Mouse (Mus musculus): ENCODE results near the gene Olfr1388. TPM values are rescaled to one million over a fixed set of nuclear protein-coding genes. Genes with fewer than 3 reads are reported as not detected.
"Not testable (repeated sequence)": the region's sequence is repeated elsewhere in the genome, so short reads cannot be mapped to it uniquely, and the experiment has no call there.

Gene Olfr1388
- total RNA-seq (2021) = under 1 TPM in 1 of 2 experiments, not detected in 1; 0.07 TPM
- long read RNA-seq, experiment 1 = 0 reads
- long read RNA-seq, experiment 2 = 0 reads

DNA sequence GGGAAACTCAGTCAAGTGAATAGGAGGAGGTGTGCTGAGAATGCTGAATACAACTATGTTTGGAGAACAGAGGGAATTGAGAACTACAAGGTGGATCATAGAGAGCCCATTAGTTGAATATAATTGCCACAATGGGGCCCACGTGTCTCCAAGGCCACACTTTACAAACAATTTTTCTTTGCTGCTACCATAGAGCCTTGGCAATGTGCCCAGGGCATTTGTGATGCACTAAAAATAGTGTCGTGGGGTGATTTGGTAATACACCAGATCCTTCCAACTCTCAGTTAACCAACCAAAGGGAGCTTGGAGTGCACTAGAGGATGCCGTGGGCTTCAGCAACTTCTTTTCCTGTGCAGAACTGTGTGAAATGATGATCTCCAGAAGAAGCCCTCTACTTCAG, at the start of gene Olfr1388:
Gene Olfr1388 (plus strand): TSS at position 214 of the 400 bp plus-strand sequence.
- DNase-seq (ENCODE audit: low spot score) = no peak

DNA sequence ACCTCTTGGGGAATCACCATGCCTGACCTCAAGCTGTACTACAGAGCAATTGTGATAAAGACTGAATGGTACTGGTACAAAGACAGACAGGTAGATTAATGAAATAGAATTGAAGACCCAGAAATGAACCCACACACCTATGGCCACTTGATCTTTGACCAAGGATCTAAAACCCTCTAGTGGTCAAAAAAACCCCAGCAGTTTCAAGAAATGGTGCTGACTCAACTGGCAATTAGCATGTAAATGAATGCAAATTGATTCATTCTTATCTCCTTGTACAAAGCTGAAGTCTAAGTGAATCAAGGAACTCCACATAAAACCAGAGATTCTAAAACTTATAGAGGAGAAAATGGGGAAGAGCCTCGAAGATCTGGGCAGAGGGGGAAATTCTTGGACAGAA, 43.7 kb upstream of the Olfr1388 start:
- not testable (repeated sequence) for DNase-seq (ENCODE audit: low spot score)

DNA sequence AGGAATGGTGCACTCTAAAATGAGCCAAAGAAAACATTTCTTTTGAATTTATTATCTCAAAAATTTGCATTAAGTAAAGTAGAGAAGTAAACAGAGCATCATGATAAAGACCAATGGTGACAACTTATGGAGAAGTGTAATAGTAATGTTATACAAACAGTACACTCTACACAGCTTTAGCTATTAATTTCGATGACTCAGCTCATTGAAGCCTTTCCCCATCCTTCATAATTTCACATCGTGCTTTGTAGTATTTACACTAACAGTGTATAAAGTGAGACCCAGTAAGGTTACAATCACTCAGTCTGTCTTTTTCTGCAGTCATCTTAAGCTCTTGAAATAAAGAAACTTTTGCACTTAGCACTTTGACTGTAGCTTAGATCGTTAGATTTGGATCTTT, 29.6 kb upstream of the Olfr1388 start:
- no peak for DNase-seq (ENCODE audit: low spot score)

DNA sequence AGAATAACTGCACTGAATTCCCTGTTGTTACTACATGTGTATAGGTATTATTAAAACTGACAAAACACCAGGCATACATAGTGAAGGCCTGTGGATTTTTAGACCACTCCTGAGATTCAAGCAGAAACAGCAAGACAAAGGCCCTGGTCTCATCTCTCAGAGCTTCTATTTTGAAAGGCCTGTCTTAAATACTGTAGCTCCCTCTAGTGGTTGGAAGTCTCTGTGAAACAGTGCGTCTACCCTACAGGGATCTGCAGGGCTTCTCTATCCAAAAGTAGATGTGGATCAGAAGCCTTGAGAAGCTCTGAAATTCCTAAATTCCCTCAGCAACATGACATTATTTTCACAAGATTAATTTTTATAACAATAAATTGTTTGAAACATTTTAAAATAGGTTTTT, 25.9 kb upstream of the Olfr1388 start:
- no peak for DNase-seq (ENCODE audit: low spot score)

DNA sequence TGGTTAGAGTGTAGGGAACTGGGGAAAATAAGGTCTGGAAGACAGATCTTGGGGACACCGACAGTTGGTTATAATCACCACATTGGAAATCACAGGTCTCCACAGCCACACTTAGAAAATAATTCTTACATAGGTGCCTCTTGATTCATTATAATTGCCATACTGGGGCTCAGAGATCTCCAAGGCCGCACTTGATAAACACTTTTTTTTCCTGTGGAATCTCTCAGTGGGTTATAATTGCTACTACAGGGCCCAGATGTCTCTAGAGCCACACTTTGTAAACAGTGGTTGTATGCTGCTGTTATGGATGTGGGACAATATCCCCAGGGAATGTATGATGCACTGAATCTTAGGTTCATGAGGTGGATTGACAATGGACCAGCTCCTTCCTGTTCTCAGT, 13.7 kb upstream of the Olfr1388 start, which contains the start of gene Olfr1389:
Gene Olfr1389 (plus strand): TSS at position 301 of the 400 bp plus-strand sequence.
- DNase-seq (ENCODE audit: low spot score) = no peak

DNA sequence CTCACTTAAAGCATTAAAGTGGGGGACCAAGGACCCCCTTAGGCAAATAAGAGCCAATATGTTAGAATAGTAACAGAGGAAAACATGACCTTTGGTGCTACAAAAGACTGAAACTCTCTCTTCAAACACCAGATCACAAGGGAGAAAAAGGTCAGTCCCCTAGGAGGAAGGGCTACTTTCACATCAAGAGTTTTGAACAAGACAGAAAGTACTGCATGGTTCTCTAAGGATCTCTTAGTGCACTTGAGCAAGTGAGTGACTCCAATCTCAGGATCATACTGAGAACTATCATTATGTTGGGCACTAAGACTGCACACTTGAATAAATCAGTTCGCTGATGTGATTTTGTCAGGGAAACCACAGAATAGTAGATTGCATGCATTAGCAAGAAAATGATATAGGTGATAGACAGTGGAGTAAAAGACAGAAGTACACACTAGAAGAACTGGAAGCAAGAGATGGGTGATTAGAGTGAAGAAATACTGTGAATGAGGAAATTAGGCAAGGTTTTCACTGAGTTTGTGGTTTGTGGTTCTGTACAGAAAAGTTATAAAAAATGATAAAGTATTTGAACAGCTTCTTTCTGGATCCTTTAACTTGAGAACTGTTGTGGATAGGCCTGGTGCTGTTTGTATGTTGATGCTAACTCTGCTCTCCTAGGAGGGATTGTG, 11.0 kb upstream of the Olfr1388 start:
- no peak for DNase-seq (ENCODE audit: low spot score)

DNA sequence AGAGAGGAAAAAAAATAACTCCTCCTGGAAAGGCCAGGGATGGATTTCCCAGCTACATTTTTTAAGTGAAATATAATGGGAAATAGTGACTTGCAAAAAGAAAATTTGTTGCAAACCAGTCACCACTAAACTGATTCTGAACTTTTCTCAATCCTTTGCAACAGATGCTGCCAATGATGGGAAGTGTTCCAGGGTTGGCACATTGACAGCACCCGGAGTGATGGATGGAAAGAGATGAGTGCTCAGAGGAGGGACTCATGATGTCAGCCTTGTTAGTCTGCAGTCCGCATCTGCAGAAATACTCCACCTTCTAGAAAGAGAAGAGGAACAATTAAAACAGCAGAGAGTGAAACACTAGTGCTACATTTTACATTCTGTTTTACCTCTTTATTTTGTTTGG, 6.8 kb upstream of the Olfr1388 start:
- no peak for DNase-seq (ENCODE audit: low spot score)

DNA sequence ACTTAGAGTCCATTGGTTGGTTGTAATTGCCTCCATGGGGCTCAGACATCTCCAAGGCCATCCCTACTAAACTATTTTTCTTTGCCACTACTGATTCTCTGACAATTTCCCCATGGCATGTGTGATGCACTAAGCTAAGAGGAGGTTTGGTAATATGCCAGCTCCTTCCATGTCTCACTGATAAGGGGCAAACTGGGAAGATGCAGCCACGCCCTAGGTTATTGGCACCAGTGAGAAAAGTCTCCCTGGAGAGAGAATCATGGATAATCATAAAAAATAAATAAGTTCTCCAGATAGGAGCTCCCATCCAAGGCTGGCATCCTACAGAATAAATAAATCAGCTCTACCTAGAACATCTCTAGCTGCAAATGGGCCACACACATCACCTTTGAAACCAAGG, 18.6 kb downstream of the Olfr1388 start, which contains the start of gene Olfr1387:
Gene Olfr1387 (plus strand): TSS at position 301 of the 400 bp plus-strand sequence.
- no peak for DNase-seq (ENCODE audit: low spot score)

DNA sequence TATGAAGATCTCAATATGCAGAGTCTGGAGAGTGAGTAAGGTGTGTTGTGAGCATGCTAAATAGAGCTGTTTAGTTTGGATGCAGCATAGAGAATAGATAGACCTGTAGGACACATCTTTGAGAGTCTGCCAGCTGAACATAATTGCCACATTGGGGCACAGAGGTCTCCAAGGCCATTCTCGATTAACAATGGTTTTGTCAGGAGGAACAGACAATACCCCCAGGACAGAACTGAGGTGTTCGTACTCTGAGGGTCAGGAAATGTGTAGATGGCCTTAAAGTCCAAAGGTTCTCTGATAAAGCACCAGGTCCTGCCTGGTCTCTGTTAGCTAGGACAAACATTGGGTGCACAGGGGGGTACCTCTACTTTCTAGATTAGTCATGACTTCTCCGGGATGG, 28.3 kb downstream of the Olfr1388 start, which contains the start of gene Olfr1386:
Gene Olfr1386 (plus strand): TSS at position 301 of the 400 bp plus-strand sequence.
- not testable (repeated sequence) for DNase-seq (ENCODE audit: low spot score)

DNA sequence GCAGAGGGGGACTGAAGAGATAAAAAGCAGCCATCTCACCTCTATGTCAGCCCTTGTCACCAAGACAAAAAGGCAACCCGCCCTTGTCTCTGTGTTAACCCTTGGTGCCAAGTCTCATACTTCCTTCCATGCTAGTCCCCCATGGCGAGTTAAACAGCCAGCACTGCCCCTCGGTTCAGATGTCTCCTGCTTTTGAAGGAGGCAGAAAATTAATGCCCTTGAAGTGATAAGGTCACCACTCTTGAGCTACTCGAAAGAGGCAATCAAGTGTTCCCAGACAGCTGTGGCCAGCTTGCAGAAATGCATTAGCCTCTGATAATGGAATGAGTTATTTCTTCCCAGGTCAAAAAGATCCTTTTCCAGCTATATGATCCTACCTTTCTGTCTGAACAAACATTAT, 49.5 kb downstream of the Olfr1388 start:
- no peak for DNase-seq (ENCODE audit: low spot score)

DNA sequence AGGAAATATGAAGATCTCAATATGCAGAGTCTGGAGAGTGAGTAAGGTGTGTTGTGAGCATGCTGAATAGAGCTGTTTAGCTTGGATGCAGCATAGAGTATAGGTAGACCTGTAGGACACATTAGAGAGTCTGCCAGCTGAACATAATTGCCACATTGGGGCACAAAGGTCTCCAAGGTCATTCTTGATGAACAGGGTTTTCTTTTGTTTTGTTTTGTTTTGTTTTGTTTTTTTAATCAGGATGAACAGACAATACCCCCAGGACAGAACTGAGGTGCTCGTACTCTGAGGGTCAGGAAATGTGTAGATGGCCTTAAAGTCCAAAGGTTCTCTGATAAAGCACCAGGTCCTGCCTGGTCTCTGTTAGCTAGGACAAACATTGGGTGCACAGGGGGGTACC, 52.3 kb downstream of the Olfr1388 start, which contains the start of gene Olfr1385:
Gene Olfr1385 (plus strand): TSS at position 301 of the 400 bp plus-strand sequence.
- not testable (repeated sequence) for DNase-seq (ENCODE audit: low spot score)

Other genes with a start within 250 kb of the Olfr1388 start
- gene Btnl9, start 249.5 kb upstream of the Olfr1388 start, total RNA-seq (2021) = 1 to 10 TPM; 1.1 to 1.8 TPM
- gene Zfp62, start 233.3 kb upstream of the Olfr1388 start, total RNA-seq (2021) = 10 to 100 TPM; 27.4 to 28.3 TPM
- 10 to 100 TPM; 41.0 to 49.9 TPM for gene Mgat1, start 192.4 kb upstream of the Olfr1388 start, total RNA-seq (2021)
- gene Olfr1393, start 158.3 kb upstream of the Olfr1388 start, total RNA-seq (2021) = under 1 TPM in 1 of 2 experiments, not detected in 1; 0.09 TPM
- not detected for gene Olfr1392, start 151.3 kb upstream of the Olfr1388 start, total RNA-seq (2021)
- not detected for gene Olfr10, start 131.9 kb upstream of the Olfr1388 start, total RNA-seq (2021)
- not detected for gene Olfr1391, start 113.9 kb upstream of the Olfr1388 start, total RNA-seq (2021)
- not detected for gene Olfr1390, start 101.4 kb upstream of the Olfr1388 start, total RNA-seq (2021)
- gene Olfr1389, start 13.6 kb upstream of the Olfr1388 start, total RNA-seq (2021) = not detected
- gene Olfr1387, start 18.7 kb downstream of the Olfr1388 start, total RNA-seq (2021) = not detected
- gene Olfr1386, start 28.4 kb downstream of the Olfr1388 start, total RNA-seq (2021) = not detected
- gene Olfr1385, start 52.4 kb downstream of the Olfr1388 start, total RNA-seq (2021) = not detected
- gene Olfr1384, start 70.1 kb downstream of the Olfr1388 start, total RNA-seq (2021) = not detected
- under 1 TPM in 1 of 2 experiments, not detected in 1; 0.30 TPM for gene Olfr1383, start 83.0 kb downstream of the Olfr1388 start, total RNA-seq (2021)
- gene Olfr1382, start 91.6 kb downstream of the Olfr1388 start, total RNA-seq (2021) = not detected
- gene Olfr1381, start 106.8 kb downstream of the Olfr1388 start, total RNA-seq (2021) = not detected
- gene Olfr1380, start 120.3 kb downstream of the Olfr1388 start, total RNA-seq (2021) = not detected
- gene Flt4, start 172.6 kb downstream of the Olfr1388 start, total RNA-seq (2021) = 1 to 10 TPM; 2.3 to 3.9 TPM
- gene Scgb3a1, start 227.0 kb downstream of the Olfr1388 start, total RNA-seq (2021) = not detected

All from gastrocnemius, adult 18-20 months (tissue).